Mouse (Mus musculus) kidney, adult 2 months (tissue): ENCODE results near the gene Ltbp1. TPM values are rescaled to one million over a fixed set of nuclear protein-coding genes. Genes with fewer than 3 reads are reported as not detected.

Experiments used
- DNase-seq: peaks from one replicate; pipeline ENCODE4 v3.0.0; 2021
- H3K27ac ChIP-seq: fragments of 200-500 bp; 2 replicates; pipeline ENCODE4 v1.5.1; 2012; ENCODE audit warnings: low read depth, low read length, control low read depth, inconsistent platforms; ENCODE audit not compliant: insufficient read depth
- H3K27me3 ChIP-seq: fragments of 200-500 bp; replicated peaks from 2 replicates; pipeline ENCODE4 v1.6.1; 2012; ENCODE audit warnings: mild to moderate bottlenecking, moderate library complexity, low read length, inconsistent platforms; ENCODE audit not compliant: control insufficient read depth, insufficient read depth
- H3K36me3 ChIP-seq: fragments of 200-500 bp; 2 replicates; pipeline ENCODE4 v1.6.1; 2012; ENCODE audit warnings: mild to moderate bottlenecking, moderate library complexity, low read length, inconsistent platforms; ENCODE audit not compliant: control insufficient read depth, insufficient read depth
- H3K4me1 ChIP-seq: fragments of 200-500 bp; 2 replicates; pipeline ENCODE4 v1.6.1; 2011; ENCODE audit warnings: low read length; ENCODE audit not compliant: control insufficient read depth, insufficient read depth
- H3K4me3 ChIP-seq: fragments of 200-500 bp; 2 replicates; pipeline ENCODE4 v1.5.1; 2011; ENCODE audit warnings: mild to moderate bottlenecking, low read depth, low read length, control low read depth; ENCODE audit not compliant: insufficient read depth
- CTCF ChIP-seq: fragments of 200-500 bp; conservative IDR thresholded peaks from 2 replicates; pipeline ENCODE4 v1.5.1; 2011; ENCODE audit warnings: low read depth, mild to moderate bottlenecking, control low read depth, low read length, moderate library complexity, mixed read lengths; ENCODE audit not compliant: insufficient read depth, insufficient read length
- POLR2A ChIP-seq: fragments of 200-500 bp; IDR thresholded peaks from one replicate; pipeline ENCODE4 v1.6.1; 2011; ENCODE audit warnings: low read depth, low read length, control low read depth
- WGBS: fragments of 180-500 bp; shearing (Covaris S2); methylation state at CpG from one replicate; pipeline ENCODE4 v1.1.7; 2018; 5-methylcytosine and 5-hydroxymethylcytosine counted together
- polyA plus RNA-seq: library from polyadenylated mRNA; depleted of rRNA; stranded (reverse); fragments of >200 nt; gene quantifications from 2 replicates; pipeline ENCODE4 v1.2.3, GENCODE M21; 2012

Gene Ltbp1
- polyA plus RNA-seq, 1 experiment: 10.2 TPM

- TF ChIP-seq POLR2A: no peak
- Histone ChIP-seq H3K4me3 (no peak overlapping the region), H3K4me1 (no peaks in the 10 kb centered on the region), H3K27ac (no peak overlapping the region), H3K36me3 (no peaks in the 10 kb centered on the region), H3K27me3 (no peaks in the 10 kb centered on the region)
- peak; percentile 32 for DNase-seq
- 84% methylated on average over 19 of the region's 19 CpGs for WGBS
Observed at GRCm38 (mm10) chr17:75074978-75075699, 69.8 kb downstream of the Ltbp1 start.

GRCm38 (mm10) chr17:75081401-75081800 lies 76.0 kb downstream of the Ltbp1 start:
- no peaks in the 10 kb centered on the region for H3K4me1 ChIP-seq
- H3K4me3 ChIP-seq: no peak overlapping the region
- H3K36me3 ChIP-seq: no peaks in the 10 kb centered on the region
- DNase-seq: peak; percentile 37
- TF ChIP-seq POLR2A (no peak), CTCF (no peak)
- H3K27me3 ChIP-seq: no peaks in the 10 kb centered on the region
- no peak overlapping the region for H3K27ac ChIP-seq
- WGBS: 32% methylated on average over 2 of the region's 2 CpGs

GRCm38 (mm10) chr17:75082449-75082848 lies 77.1 kb downstream of the Ltbp1 start:
- Histone ChIP-seq H3K27ac (peak overlapping the region; percentile 55; the same call in 1 of the 2 replicates), H3K4me3 (no peak overlapping the region), H3K4me1 (no peaks in the 10 kb centered on the region), H3K27me3 (no peaks in the 10 kb centered on the region), H3K36me3 (no peaks in the 10 kb centered on the region)
- peak; percentile 31 for DNase-seq
- TF ChIP-seq POLR2A (no peak), CTCF (no peak)

GRCm38 (mm10) chr17:75087296-75087941 lies 82.1 kb downstream of the Ltbp1 start:
- no peak overlapping the region for H3K27ac ChIP-seq
- no peaks in the 10 kb centered on the region for H3K36me3 ChIP-seq
- WGBS: 37% methylated on average over 10 of the region's 10 CpGs
- DNase-seq: peak; percentile 69
- no peaks in the 10 kb centered on the region for H3K4me1 ChIP-seq
- no peak overlapping the region for H3K4me3 ChIP-seq
- TF ChIP-seq CTCF: peak; percentile 40
- no peak for TF ChIP-seq POLR2A
- no peaks in the 10 kb centered on the region for H3K27me3 ChIP-seq

- no peaks in the 10 kb centered on the region for H3K27me3 ChIP-seq
- TF ChIP-seq CTCF (no peak), POLR2A (no peak)
- no peak overlapping the region for H3K27ac ChIP-seq
- no peak for DNase-seq
- H3K4me1 ChIP-seq: no peaks in the 10 kb centered on the region
- 73% methylated on average over 4 of the region's 4 CpGs for WGBS
- no peaks in the 10 kb centered on the region for H3K36me3 ChIP-seq
- H3K4me3 ChIP-seq: no peak overlapping the region
Observed at GRCm38 (mm10) chr17:75088232-75088631, 82.9 kb downstream of the Ltbp1 start.

- TF ChIP-seq CTCF (0 out of 2 replicates have a peak, but pooled peaks have one; percentile 11), POLR2A (no peak)
Observed at GRCm38 (mm10) chr17:75088727-75089126, 83.4 kb downstream of the Ltbp1 start.

GRCm38 (mm10) chr17:75090556-75090955 lies 85.2 kb downstream of the Ltbp1 start:
- TF ChIP-seq CTCF (no peak), POLR2A (no peak)
- 87% methylated on average over 6 of the region's 6 CpGs for WGBS

More at GRCm38 (mm10) chr17:75088727-75089126, 83.4 kb downstream of the Ltbp1 start:
- Histone ChIP-seq H3K4me1 (no peaks in the 10 kb centered on the region), H3K36me3 (no peaks in the 10 kb centered on the region), H3K27me3 (no peaks in the 10 kb centered on the region), H3K27ac (no peak overlapping the region), H3K4me3 (no peak overlapping the region)
- 75% methylated on average over 11 of the region's 11 CpGs for WGBS
- no peak for DNase-seq

More at GRCm38 (mm10) chr17:75090556-75090955, 85.2 kb downstream of the Ltbp1 start:
- Histone ChIP-seq H3K36me3 (no peaks in the 10 kb centered on the region), H3K4me3 (no peak overlapping the region), H3K4me1 (no peaks in the 10 kb centered on the region), H3K27me3 (no peaks in the 10 kb centered on the region), H3K27ac (no peak overlapping the region)
- DNase-seq: no peak
